Mouse (Mus musculus): ENCODE results near the gene Etnk1.

DNA sequence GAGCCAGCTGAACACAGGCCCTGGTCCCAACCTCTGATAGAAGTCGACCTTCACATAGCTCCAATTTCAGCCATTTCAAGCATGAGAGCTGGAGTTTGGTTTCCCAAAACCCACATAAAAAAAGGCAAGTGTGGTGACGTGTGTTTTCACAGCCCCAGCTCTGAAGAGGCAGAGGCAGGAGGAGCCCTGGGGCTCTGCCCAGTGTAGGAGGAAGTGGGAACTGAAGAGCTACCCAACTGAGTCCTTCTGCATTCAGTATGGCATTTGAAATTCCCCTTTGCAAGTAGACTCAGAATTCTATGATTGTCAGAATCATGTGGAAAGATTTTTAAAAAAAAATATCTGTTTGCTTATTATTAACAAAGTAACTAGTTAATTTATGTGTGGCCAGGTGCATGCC lies 63.9 kb downstream of the Etnk1 start:
- TF ChIP-seq CTCF (IDR thresholded peaks at IDR 0.05; ENCODE audit: extremely low read depth, insufficient read depth, low read length) (no peak), POLR2A (IDR thresholded peaks at IDR 0.05; ENCODE audit: extremely low read depth, insufficient read depth, low read length) (no peak)
